Comparison of ENCODE assay signal across 15 mouse cellular contexts in genomic region chr10:127233141-127233540, GRCm38 (mm10). TPM values are rescaled to one million over a fixed set of nuclear protein-coding genes. Genes with fewer than 3 reads are reported as not detected.
DNase-seq lines count a peak whose midpoint lies in the region; ATAC-seq lines count a peak whose summit lies in the region.
"Had no signal": no experiment of that assay in that cellular context is flagged by ENCODE, and none has a peak within 500 bp of the region (broad histone marks: within the 10 kb centered on the region; RNA-seq: fewer than 3 reads in every experiment).

No protein-coding gene starts in this region.

- H3K4me3 ChIP-seq in intestine, embryonic 16.5 days (ENCODE audit: low read length) = no peak overlapping the region
- no peak overlapping the region for H3K4me3 ChIP-seq in intestine, embryonic 15.5 days (replicated peaks)
- H3K4me3 ChIP-seq: limb, embryonic 15.5 days; midbrain, embryonic 10.5 days; neural tube, embryonic 13.5 days had no signal

- H3K4me1 ChIP-seq in intestine, embryonic 16.5 days (ENCODE audit: control insufficient read depth, insufficient read depth, low read length) = no peaks in the 10 kb centered on the region
- H3K4me1 ChIP-seq in intestine, embryonic 15.5 days (replicated peaks) = peaks cover 4% of the 10 kb centered on the region; the same call in 1 of the 2 replicates
- H3K4me1 ChIP-seq: neural tube, embryonic 13.5 days had no signal

- H3K9me3 ChIP-seq in intestine, embryonic 16.5 days (ENCODE audit: control insufficient read depth, low read length) = no peaks in the 10 kb centered on the region
- H3K9me3 ChIP-seq in intestine, embryonic 15.5 days = no peaks in the 10 kb centered on the region
- H3K9me3 ChIP-seq: limb, embryonic 15.5 days; midbrain, embryonic 10.5 days; neural tube, embryonic 13.5 days had no signal

- H3K4me2 ChIP-seq in intestine, embryonic 16.5 days (ENCODE audit: low read depth, low read length) = no peak overlapping the region
- H3K4me2 ChIP-seq in intestine, embryonic 15.5 days (replicated peaks) = no peak overlapping the region
- H3K4me2 ChIP-seq: limb, embryonic 15.5 days; neural tube, embryonic 13.5 days had no signal

- no peak overlapping the region for H3K27ac ChIP-seq in intestine, embryonic 16.5 days (ENCODE audit: low read length)
- no peak overlapping the region for H3K27ac ChIP-seq in intestine, embryonic 15.5 days
- H3K27ac ChIP-seq: limb, embryonic 15.5 days; midbrain, embryonic 10.5 days; neural tube, embryonic 13.5 days had no signal

- 83% methylated on average over 9 of the region's 9 CpGs for WGBS in intestine, embryonic 16.5 days
- WGBS in intestine, embryonic 15.5 days = 76% methylated on average over 9 of the region's 9 CpGs

- H3K9ac ChIP-seq in intestine, embryonic 16.5 days (ENCODE audit: low read depth, low read length) = no peak overlapping the region
- no peak overlapping the region for H3K9ac ChIP-seq in intestine, embryonic 15.5 days
- H3K9ac ChIP-seq: limb, embryonic 15.5 days; neural tube, embryonic 13.5 days had no signal

- 0 out of 2 replicates have a peak, but pooled peaks cover 2% of the 10 kb centered on the region for H3K27me3 ChIP-seq in intestine, embryonic 16.5 days (replicated peaks; ENCODE audit: control insufficient read depth, insufficient read depth, low read length)
- no peaks in the 10 kb centered on the region for H3K27me3 ChIP-seq in intestine, embryonic 15.5 days (replicated peaks)
- H3K27me3 ChIP-seq: limb, embryonic 15.5 days had no signal

- no peaks in the 10 kb centered on the region for H3K36me3 ChIP-seq in intestine, embryonic 16.5 days (ENCODE audit: control insufficient read depth, insufficient read depth, low read length)
- H3K36me3 ChIP-seq in intestine, embryonic 15.5 days = no peaks in the 10 kb centered on the region

- DNase-seq in retina, embryonic 14.5 days (ENCODE audit: low spot score) = peak; percentile 18
- no peak for DNase-seq in retina, postnatal 1 day
- DNase-seq in T-cell, adult 2 months (ENCODE audit: low spot score) = peak; percentile 17
- peak; percentile 36 for DNase-seq in thymus, postnatal 14 days
- no peak for DNase-seq in yolk sac, embryonic 10.5 days (ENCODE audit: low spot score)
- DNase-seq: adrenal gland, adult 8-10 months; cerebellum, adult 11-12 months; kidney, adult 9 months; right cerebral cortex, postnatal 4 days had no signal

- peak; percentile 23; the same call in 1 of the 2 replicates for ATAC-seq in intestine, embryonic 16.5 days
- ATAC-seq in intestine, embryonic 15.5 days = no peak
- ATAC-seq in frontal cortex, adult (ENCODE audit: low TSS enrichment) = no peak

RNA-seq across cellular contexts. Expression of gene Pip4k2c, which starts 21.8 kb away (rescaled TPM):
- 40.3 and 44.5 TPM in 2 replicates for polyA plus RNA-seq in intestine, embryonic 16.5 days (2015; fragmentation: Nextera tagmentation; extraction: Ambion mirVana)
- 33.7 and 35.0 TPM in 2 replicates for polyA plus RNA-seq in intestine, embryonic 15.5 days (2015; fragmentation: Nextera tagmentation; extraction: Ambion mirVana)

RNA-seq across cellular contexts. Expression of gene Kif5a, which starts 30.0 kb away (rescaled TPM):
- polyA plus RNA-seq in intestine, embryonic 16.5 days (2015; fragmentation: Nextera tagmentation; extraction: Ambion mirVana) = 5.2 and 5.3 TPM in 2 replicates
- polyA plus RNA-seq in intestine, embryonic 15.5 days (2015; fragmentation: Nextera tagmentation; extraction: Ambion mirVana) = 5.9 and 6.4 TPM in 2 replicates

RNA-seq across cellular contexts. Expression of gene Dctn2, which starts 33.0 kb away (rescaled TPM):
- polyA plus RNA-seq in intestine, embryonic 16.5 days (2015; fragmentation: Nextera tagmentation; extraction: Ambion mirVana) = 162 and 170 TPM in 2 replicates
- polyA plus RNA-seq in intestine, embryonic 15.5 days (2015; fragmentation: Nextera tagmentation; extraction: Ambion mirVana) = 150 and 154 TPM in 2 replicates

RNA-seq across cellular contexts. Expression of gene Dtx3, which starts 37.6 kb away (rescaled TPM):
- 54.4 and 56.9 TPM in 2 replicates for polyA plus RNA-seq in intestine, embryonic 16.5 days (2015; fragmentation: Nextera tagmentation; extraction: Ambion mirVana)
- 70.6 and 75.4 TPM in 2 replicates for polyA plus RNA-seq in intestine, embryonic 15.5 days (2015; fragmentation: Nextera tagmentation; extraction: Ambion mirVana)

RNA-seq across cellular contexts. Expression of gene Arhgef25, which starts 43.3 kb away (rescaled TPM):
- 44.7 and 46.3 TPM in 2 replicates for polyA plus RNA-seq in intestine, embryonic 16.5 days (2015; fragmentation: Nextera tagmentation; extraction: Ambion mirVana)
- 46.8 and 50.4 TPM in 2 replicates for polyA plus RNA-seq in intestine, embryonic 15.5 days (2015; fragmentation: Nextera tagmentation; extraction: Ambion mirVana)

Comparison
In these comparisons a context has a peak if more than half of its experiments do, and no peak if none do; other contexts are left out.
1. DNase-seq: peak in retina, embryonic 14.5 days (single experiment), T-cell, adult 2 months (single experiment) and thymus, postnatal 14 days (single experiment); none in retina, postnatal 1 day (single experiment) and yolk sac, embryonic 10.5 days (single experiment).